Mouse (Mus musculus) kidney, adult 2 months (tissue): Measurements from ENCODE around the gene Prkce.

Experiments
- CTCF ChIP-seq: fragments of 200-500 bp; conservative IDR thresholded peaks from 2 replicates; pipeline ENCODE4 v1.5.1; 2011; ENCODE audit warnings: low read depth, mild to moderate bottlenecking, control low read depth, low read length, moderate library complexity, mixed read lengths; ENCODE audit not compliant: insufficient read depth, insufficient read length
- POLR2A ChIP-seq: fragments of 200-500 bp; IDR thresholded peaks from one replicate; pipeline ENCODE4 v1.6.1; 2011; ENCODE audit warnings: low read depth, low read length, control low read depth

DNA sequence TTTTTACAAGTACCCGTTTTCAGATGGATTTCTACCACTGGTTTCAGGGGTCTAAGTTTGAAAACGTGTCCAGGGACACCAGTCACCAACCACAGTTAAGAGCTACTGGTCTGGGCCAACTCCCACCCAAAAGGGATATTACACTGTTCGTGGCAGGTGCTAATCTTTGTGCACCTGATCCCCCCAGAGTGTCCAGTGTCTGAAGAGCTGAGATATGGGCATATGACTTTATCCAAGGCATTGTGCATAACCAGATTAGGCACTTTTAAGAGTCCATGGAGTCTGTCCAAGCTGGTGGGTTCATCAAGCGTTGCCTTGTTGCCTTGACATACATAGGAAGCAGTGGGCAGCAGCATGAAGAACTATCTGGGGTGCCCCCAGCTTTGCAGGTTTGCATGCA, 254.4 kb downstream of the Prkce start:
- TF ChIP-seq CTCF (no peak), POLR2A (no peak)
